8 mouse cellular contexts compared by ENCODE assay signal in the genomic region with DNA sequence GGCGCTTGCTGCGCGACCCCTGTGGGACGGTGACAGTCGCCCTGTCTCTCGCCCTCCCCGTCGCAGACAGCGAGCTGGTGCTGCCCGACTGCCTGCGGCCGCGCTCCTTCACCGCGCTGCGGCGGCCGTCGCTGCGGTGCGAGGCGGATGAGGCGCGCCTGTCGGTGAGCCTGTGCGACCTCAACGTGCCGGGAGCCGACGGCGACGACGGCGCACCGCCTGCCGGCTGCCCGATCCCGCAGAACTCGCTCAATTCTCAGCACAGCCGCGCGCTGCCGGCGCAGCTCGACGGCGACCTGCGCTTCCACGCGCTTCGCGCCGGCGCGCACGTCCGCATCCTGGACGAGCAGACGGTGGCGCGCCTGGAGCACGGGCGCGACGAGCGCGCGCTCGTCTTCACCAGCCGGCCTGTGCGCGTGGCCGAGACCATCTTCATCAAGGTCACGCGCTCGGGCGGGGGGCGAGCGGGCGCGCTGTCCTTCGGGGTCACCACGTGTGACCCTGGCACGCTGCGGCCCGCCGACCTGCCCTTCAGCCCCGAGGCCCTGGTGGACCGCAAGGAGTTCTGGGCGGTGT.
DNase-seq lines count a peak whose midpoint lies in the region; ATAC-seq and TF ChIP-seq lines count a peak whose summit lies in the region.

No protein-coding gene starts in this region.

- H3K4me3 ChIP-seq in kidney, postnatal 0 days (replicated peaks; ENCODE audit: low read depth, low read length): peak overlapping the region; percentile 32
- H3K4me3 ChIP-seq in hindbrain, embryonic 14.5 days (replicated peaks; ENCODE audit: low read length): peak overlapping the region; percentile 31
- peak overlapping the region; percentile 36 for H3K4me3 ChIP-seq in midbrain, embryonic 16.5 days (ENCODE audit: low read depth, low read length)

- 0 out of 2 replicates have a peak, but pooled peaks have one; percentile 1 for TF ChIP-seq CTCF in kidney, postnatal 0 days (IDR thresholded peaks at IDR 0.05; ENCODE audit: low read depth)

- no peak overlapping the region for H3K27ac ChIP-seq in kidney, postnatal 0 days
- no peak overlapping the region for H3K27ac ChIP-seq in hindbrain, embryonic 14.5 days
- H3K27ac ChIP-seq in midbrain, embryonic 16.5 days (ENCODE audit: low read length): no peak overlapping the region

- peak overlapping the region; percentile 42; the same call in 1 of the 2 replicates for H3K9ac ChIP-seq in kidney, postnatal 0 days (ENCODE audit: low read depth, low read length)
- H3K9ac ChIP-seq in hindbrain, embryonic 14.5 days: peak overlapping the region; percentile 16
- H3K9ac ChIP-seq in midbrain, embryonic 16.5 days (ENCODE audit: low read depth, low read length): peak overlapping the region; percentile 37; the same call in 1 of the 2 replicates

- H3K27me3 ChIP-seq in kidney, postnatal 0 days (ENCODE audit: insufficient read depth, low read length): peaks cover 24% of the 10 kb centered on the region
- H3K27me3 ChIP-seq in hindbrain, embryonic 14.5 days (ENCODE audit: control insufficient read depth, insufficient read depth, low read length): peaks cover 43% of the 10 kb centered on the region
- peaks cover 34% of the 10 kb centered on the region for H3K27me3 ChIP-seq in midbrain, embryonic 16.5 days (ENCODE audit: control insufficient read depth, insufficient read depth, low read depth, low read length)

- peak overlapping the region; percentile 57 for H3K4me2 ChIP-seq in kidney, postnatal 0 days (ENCODE audit: low read length)
- peak overlapping the region; percentile 49 for H3K4me2 ChIP-seq in hindbrain, embryonic 14.5 days (replicated peaks)
- peak overlapping the region; percentile 49 for H3K4me2 ChIP-seq in midbrain, embryonic 16.5 days (ENCODE audit: low read length)

- H3K9me3 ChIP-seq in kidney, postnatal 0 days (replicated peaks; ENCODE audit: low read length): no peaks in the 10 kb centered on the region
- no peaks in the 10 kb centered on the region for H3K9me3 ChIP-seq in hindbrain, embryonic 14.5 days (ENCODE audit: control insufficient read depth, low read length)
- no peaks in the 10 kb centered on the region for H3K9me3 ChIP-seq in midbrain, embryonic 16.5 days (replicated peaks; ENCODE audit: control insufficient read depth, low read length, poor library complexity, severe bottlenecking)

- peaks cover 6% of the 10 kb centered on the region; the same call in 1 of the 2 replicates for H3K4me1 ChIP-seq in kidney, postnatal 0 days (replicated peaks; ENCODE audit: insufficient read depth, low read length)
- H3K4me1 ChIP-seq in hindbrain, embryonic 14.5 days (replicated peaks; ENCODE audit: control insufficient read depth, insufficient read depth, low read length): no peaks in the 10 kb centered on the region
- 0 out of 2 replicates have a peak, but pooled peaks cover 2% of the 10 kb centered on the region for H3K4me1 ChIP-seq in midbrain, embryonic 16.5 days (ENCODE audit: control insufficient read depth, insufficient read depth, low read length)

- DNase-seq in kidney, postnatal 0 days (ENCODE audit: low spot score): peak; percentile 20
- no peak for DNase-seq in kidney, adult 18-20 months
- DNase-seq in embryo, embryonic 10.5 days (ENCODE audit: low spot score): peak; percentile 30
- DNase-seq in hindbrain, embryonic 14.5 days (ENCODE audit: low spot score): peak; percentile 45
- DNase-seq in layer of hippocampus, postnatal 25 days (ENCODE audit: extremely low spot score in 1 of 2, low spot score in 1 of 2): no peak
- no peak for DNase-seq in spleen, postnatal 14 days (ENCODE audit: low spot score in 2 of 2)

- no peaks in the 10 kb centered on the region for H3K36me3 ChIP-seq in kidney, postnatal 0 days (ENCODE audit: insufficient read depth, low read length)
- H3K36me3 ChIP-seq in hindbrain, embryonic 14.5 days (replicated peaks; ENCODE audit: control insufficient read depth, insufficient read depth): no peaks in the 10 kb centered on the region
- no peaks in the 10 kb centered on the region for H3K36me3 ChIP-seq in midbrain, embryonic 16.5 days (ENCODE audit: control insufficient read depth, insufficient read depth, low read length)

- 2% methylated on average over 89 of the region's 90 CpGs for WGBS in kidney, postnatal 0 days
- 4% methylated on average over 90 of the region's 90 CpGs for WGBS in hindbrain, embryonic 14.5 days
- WGBS in midbrain, embryonic 16.5 days: 4% methylated on average over 81 of the region's 90 CpGs

- no peak for ATAC-seq in kidney, postnatal 0 days (replicated peaks; ENCODE audit: low FRiP score, low read depth)
- no peak for ATAC-seq in hindbrain, embryonic 14.5 days (ENCODE audit: low FRiP score)
- peak; percentile 58; the same call in 1 of the 2 replicates for ATAC-seq in midbrain, embryonic 16.5 days
- ATAC-seq in megakaryocyte-erythroid progenitor cell, adult 5-6 weeks (replicated peaks; ENCODE audit: low FRiP score, low TSS enrichment, poor library complexity, severe bottlenecking): no peak

Comparison
In these comparisons a context has a peak if more than half of its experiments do, and no peak if none do; other contexts are left out.
1. DNase-seq: peak in kidney, postnatal 0 days (single experiment), embryo, embryonic 10.5 days (single experiment) and hindbrain, embryonic 14.5 days (single experiment); none in kidney, adult 18-20 months (single experiment), layer of hippocampus, postnatal 25 days (0 of 2) and spleen, postnatal 14 days (0 of 2).
2. Peak in every context shown above with its lines, with median percentiles within 50 percentile points of each other: H3K4me2 ChIP-seq, H3K4me3 ChIP-seq and H3K9ac ChIP-seq.